Mouse (Mus musculus) heart, adult 9 months (tissue): ENCODE results near the gene Tmem238.

Experiments
- DNase-seq, 2 experiments: peaks; one replicate each; pipeline ENCODE4 v3.0.0; 2022; ENCODE audit warnings: low spot score in 2 of 2

Gene Tmem238

GRCm38 (mm10) chr7:4792278-4793212 lies 3.1 kb upstream of the Tmem238 start, which contains the start of gene Rpl28:
Gene Rpl28 (plus strand): TSS chr7:4792874.
- peak; percentile 95 to 96 for DNase-seq

GRCm38 (mm10) chr7:4788499-4789435 lies 689 bp downstream of the Tmem238 start:
- DNase-seq = peak; percentile 41 to 48

GRCm38 (mm10) chr7:4783667-4784268 lies 5.7 kb downstream of the Tmem238 start:
- DNase-seq = no peak

- no peak for DNase-seq
Measured at GRCm38 (mm10) chr7:4782759-4783158, 6.7 kb downstream of the Tmem238 start, which contains the start of the genes Il11 and Tmem190. Gene Il11 (minus strand): TSS chr7:4782859. Gene Tmem190 (plus strand): TSS chr7:4782937.

- DNase-seq = no peak
Measured at GRCm38 (mm10) chr7:4782130-4782529, 7.3 kb downstream of the Tmem238 start.

GRCm38 (mm10) chr7:4779921-4780320 lies 9.5 kb downstream of the Tmem238 start:
- DNase-seq = no peak

- DNase-seq = no peak
Measured at GRCm38 (mm10) chr7:4777851-4778637, 11.4 kb downstream of the Tmem238 start.

GRCm38 (mm10) chr7:4776861-4777830 lies 12.3 kb downstream of the Tmem238 start:
- no peak for DNase-seq

- no peak for DNase-seq
Measured at GRCm38 (mm10) chr7:4776131-4776530, 13.3 kb downstream of the Tmem238 start.

- DNase-seq = no peak
Measured at GRCm38 (mm10) chr7:4771202-4771601, 18.3 kb downstream of the Tmem238 start, which contains the start of gene Fam71e2. Gene Fam71e2 (minus strand): TSS chr7:4771302.

- no peak for DNase-seq
Measured at GRCm38 (mm10) chr7:4764946-4765710, 24.3 kb downstream of the Tmem238 start.

- DNase-seq = no peak
Measured at GRCm38 (mm10) chr7:4759670-4760069, 29.8 kb downstream of the Tmem238 start.

GRCm38 (mm10) chr7:4752821-4753570 lies 36.5 kb downstream of the Tmem238 start, which contains the start of gene Cox6b2:
Gene Cox6b2 (minus strand): TSS chr7:4753094.
- peak; percentile 37 to 45 for DNase-seq

- DNase-seq = no peak
Measured at GRCm38 (mm10) chr7:4751971-4752820, 37.3 kb downstream of the Tmem238 start.

- DNase-seq = no peak
Measured at GRCm38 (mm10) chr7:4749169-4749568, 40.3 kb downstream of the Tmem238 start.

- DNase-seq = no peak
Measured at GRCm38 (mm10) chr7:4748321-4748720, 41.1 kb downstream of the Tmem238 start.
